Mouse (Mus musculus) cortical plate, adult 2 months (tissue): ENCODE data around the gene 4931423N10Rik.

Experiments
- CTCF ChIP-seq: fragments of 200-500 bp; IDR thresholded peaks from 2 replicates; pipeline ENCODE4 v1.5.1; 2011; ENCODE audit warnings: mild to moderate bottlenecking, control low read depth, low read length; ENCODE audit not compliant: insufficient read depth; ENCODE audit errors: extremely low read depth
- POLR2A ChIP-seq: fragments of 200-500 bp; IDR thresholded peaks from 2 replicates; pipeline ENCODE4 v1.6.1; 2011; ENCODE audit warnings: mild to moderate bottlenecking, low read length, control low read depth; ENCODE audit not compliant: insufficient read depth; ENCODE audit errors: extremely low read depth

GRCm38 (mm10) chr2:23201034-23201433 is 6.2 kb upstream of the 4931423N10Rik start:
- TF ChIP-seq POLR2A (no peak), CTCF (no peak)
